Mouse (Mus musculus) myocyte (in vitro differentiated cells): ENCODE measurements around the gene Tbca.

Experiments used
- MYOD1 ChIP-seq, 3 experiments: IDR thresholded peaks; one replicate each; pipeline ENCODE4 v1.6.1; 2011; ENCODE audit warnings: control low read depth in 2 of 3, low read depth in 2 of 3, mild to moderate bottlenecking in 2 of 3, moderate library complexity in 1 of 3; ENCODE audit not compliant: insufficient read length in 2 of 3, control insufficient read depth in 1 of 3
- POLR2A ChIP-seq: IDR thresholded peaks from one replicate; pipeline ENCODE4 v1.6.1; 2011; ENCODE audit warnings: low read depth, mild to moderate bottlenecking, control low read depth, moderate library complexity; ENCODE audit not compliant: insufficient read length
- TCF3 ChIP-seq: IDR thresholded peaks from one replicate; pipeline ENCODE4 v1.6.1; 2011; ENCODE audit warnings: low read depth, control low read depth; ENCODE audit not compliant: insufficient read length

DNA sequence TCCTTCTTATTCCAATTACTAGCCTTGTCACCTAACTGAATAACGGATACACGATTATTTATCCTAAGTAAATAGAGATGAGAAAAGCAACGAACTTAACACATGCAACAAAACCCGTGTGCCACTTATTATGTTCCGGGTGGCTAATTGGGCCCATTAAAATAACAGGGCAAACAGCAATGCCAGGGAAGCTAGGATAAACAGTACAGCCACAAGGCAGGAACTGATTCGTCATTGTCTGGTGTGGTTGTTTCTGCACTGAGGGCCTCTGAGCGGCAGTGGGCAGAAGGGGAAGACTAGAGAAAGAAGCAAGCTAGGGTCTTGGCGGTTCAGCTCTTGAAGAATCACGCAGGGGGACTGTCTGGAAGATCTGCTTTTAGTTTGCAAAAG is 81.4 kb downstream of the Tbca start:
- TF ChIP-seq TCF3: no peak
- no peak for TF ChIP-seq POLR2A
- no peak for TF ChIP-seq MYOD1 (IDR thresholded peaks at IDR 0.05; ENCODE audit: control insufficient read depth in 1 of 3, insufficient read length in 2 of 3, low read depth in 2 of 3)
